Mouse (Mus musculus) embryonic facial prominence, embryonic 13.5 days (tissue): ENCODE measurements around the gene Mgst2. TPM values are rescaled to one million over a fixed set of nuclear protein-coding genes. Genes with fewer than 3 reads are reported as not detected.
A peak's percentile ranks its signal among the peaks of the same experiment; 100 is the strongest.

Experiments used
- ATAC-seq: fragments of 200-750 bp; cut with Nextera tagmentation; 2 replicates; pipeline ENCODE4 v1.8.0; 2017; ENCODE audit warnings: low read depth; ENCODE audit not compliant: insufficient number of reproducible peaks, insufficient read depth, low FRiP score, low TSS enrichment
- H3K27ac ChIP-seq: fragments of 300-500 bp; sonication (generic); 2 replicates; pipeline ENCODE4 v1.5.1; 2015; ENCODE audit warnings: moderate library complexity, mild to moderate bottlenecking, inconsistent platforms
- H3K27me3 ChIP-seq: fragments of 300-500 bp; sonication (generic); 2 replicates; pipeline ENCODE4 v1.6.1; 2015; ENCODE audit warnings: mild to moderate bottlenecking, inconsistent platforms
- H3K36me3 ChIP-seq: fragments of 300-500 bp; sonication (generic); 2 replicates; pipeline ENCODE4 v1.6.1; 2015; ENCODE audit warnings: mild to moderate bottlenecking, inconsistent platforms
- H3K4me1 ChIP-seq: fragments of 300-500 bp; sonication (generic); 2 replicates; pipeline ENCODE4 v1.6.1; 2015; ENCODE audit warnings: inconsistent platforms
- H3K4me2 ChIP-seq: fragments of 300-500 bp; sonication (generic); 2 replicates; pipeline ENCODE4 v1.6.1; 2015; ENCODE audit warnings: moderate library complexity, mild to moderate bottlenecking, inconsistent platforms
- H3K4me3 ChIP-seq: fragments of 300-500 bp; sonication (generic); 2 replicates; pipeline ENCODE4 v1.5.1; 2015; ENCODE audit warnings: mild to moderate bottlenecking, inconsistent platforms
- H3K9ac ChIP-seq: fragments of 300-500 bp; sonication (generic); 2 replicates; pipeline ENCODE4 v1.6.1; 2015; ENCODE audit warnings: mild to moderate bottlenecking, inconsistent platforms
- H3K9me3 ChIP-seq: fragments of 300-500 bp; sonication (generic); 2 replicates; pipeline ENCODE4 v1.6.1; 2016; ENCODE audit warnings: inconsistent platforms
- WGBS: fragments of 180-500 bp; shearing (Covaris S2); methylation state at CpG from one replicate; pipeline ENCODE4 v1.1.7; 2015; ENCODE audit warnings: mixed read lengths; 5-methylcytosine and 5-hydroxymethylcytosine counted together
- polyA plus RNA-seq: library from polyadenylated mRNA; unstranded; fragments of >200 nt; fragmentation: Nextera tagmentation; extraction: Ambion mirVana; gene quantifications from 2 replicates; pipeline ENCODE4 v1.2.1, GENCODE M21; 2015

The Mgst2 gene
- polyA plus RNA-seq, 1 experiment from 2014 or later: 1.3 TPM

DNA sequence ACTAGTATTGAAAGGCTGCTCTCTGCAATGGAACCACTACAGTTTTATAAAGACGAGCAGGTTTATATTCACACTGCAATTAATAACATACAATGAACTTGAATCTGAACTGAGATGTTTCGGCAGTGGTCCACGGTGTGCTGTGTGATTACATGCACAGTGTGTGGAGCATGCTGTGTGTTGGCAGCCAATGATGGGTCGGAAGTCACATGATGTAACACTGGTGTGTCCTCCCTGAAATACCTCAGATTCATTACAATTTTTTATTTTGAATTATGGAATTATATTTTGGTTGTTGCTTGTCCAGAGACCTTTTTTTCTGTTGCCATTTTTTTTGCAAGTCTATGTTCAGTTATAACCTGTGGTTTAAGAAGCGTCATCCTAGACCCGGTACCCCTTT, 22.8 kb upstream of the Mgst2 start:
- Histone ChIP-seq H3K4me1 (peaks cover 4% of the 10 kb centered on the region; the same call in 1 of the 2 replicates), H3K9ac (no peak overlapping the region), H3K4me2 (no peak overlapping the region), H3K4me3 (no peak overlapping the region), H3K27me3 (no peaks in the 10 kb centered on the region), H3K27ac (no peak overlapping the region), H3K36me3 (no peaks in the 10 kb centered on the region), H3K9me3 (no peaks in the 10 kb centered on the region; the same call in 1 of the 2 replicates)
- WGBS: 89% methylated on average over 6 of the region's 6 CpGs
- no peak for ATAC-seq

DNA sequence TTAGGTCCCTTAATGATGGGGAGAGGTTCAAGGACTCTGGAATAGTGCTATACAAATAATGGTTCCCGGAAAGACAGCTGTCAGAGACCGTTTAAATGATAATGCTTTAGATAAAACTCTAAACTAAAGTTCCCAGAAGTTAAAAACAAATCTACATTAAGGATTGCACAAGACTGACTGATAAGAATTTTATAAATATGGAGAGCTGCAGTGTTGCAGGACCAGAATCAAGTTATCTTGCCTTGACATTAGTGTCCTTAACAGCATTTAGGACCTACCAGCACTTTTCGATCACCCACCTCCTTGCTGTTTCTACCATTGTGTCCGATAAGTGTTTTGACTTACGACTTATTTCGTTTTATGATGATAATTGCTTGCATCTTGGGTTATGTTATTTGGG, 21.9 kb upstream of the Mgst2 start:
- Histone ChIP-seq H3K9me3 (no peaks in the 10 kb centered on the region), H3K4me2 (no peak overlapping the region), H3K4me1 (peaks cover 4% of the 10 kb centered on the region; the same call in 1 of the 2 replicates), H3K36me3 (no peaks in the 10 kb centered on the region), H3K4me3 (no peak overlapping the region), H3K27ac (no peak overlapping the region), H3K9ac (no peak overlapping the region), H3K27me3 (no peaks in the 10 kb centered on the region)
- ATAC-seq: no peak
- 90% methylated on average over 6 of the region's 6 CpGs for WGBS

DNA sequence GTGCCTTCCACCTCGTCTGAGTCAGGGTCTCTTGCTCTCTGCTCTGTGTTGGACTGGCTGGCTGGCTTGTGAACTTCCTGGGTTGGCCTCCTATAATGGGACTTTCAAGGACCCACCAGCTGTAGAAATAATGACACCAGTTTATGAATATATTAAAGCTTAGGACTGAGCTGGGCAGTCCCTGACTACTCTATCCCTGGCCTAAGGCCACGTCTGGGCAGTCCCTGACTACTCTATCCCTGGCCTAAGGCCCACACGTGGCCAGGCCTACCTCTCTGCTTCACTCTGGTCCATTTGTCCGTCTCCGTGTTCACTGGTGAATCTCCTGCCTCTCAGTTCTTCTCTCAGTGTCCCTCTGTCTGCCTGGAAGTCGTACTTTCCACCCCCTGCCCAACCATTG, 14.7 kb upstream of the Mgst2 start:
- Histone ChIP-seq H3K9me3 (peaks cover 6% of the 10 kb centered on the region; the same call in 1 of the 2 replicates), H3K27ac (no peak overlapping the region), H3K27me3 (no peaks in the 10 kb centered on the region), H3K36me3 (no peaks in the 10 kb centered on the region), H3K4me3 (no peak overlapping the region), H3K4me1 (peaks cover 5% of the 10 kb centered on the region), H3K4me2 (no peak overlapping the region), H3K9ac (no peak overlapping the region)
- no peak for ATAC-seq
- 87% methylated on average over 6 of the region's 6 CpGs for WGBS

DNA sequence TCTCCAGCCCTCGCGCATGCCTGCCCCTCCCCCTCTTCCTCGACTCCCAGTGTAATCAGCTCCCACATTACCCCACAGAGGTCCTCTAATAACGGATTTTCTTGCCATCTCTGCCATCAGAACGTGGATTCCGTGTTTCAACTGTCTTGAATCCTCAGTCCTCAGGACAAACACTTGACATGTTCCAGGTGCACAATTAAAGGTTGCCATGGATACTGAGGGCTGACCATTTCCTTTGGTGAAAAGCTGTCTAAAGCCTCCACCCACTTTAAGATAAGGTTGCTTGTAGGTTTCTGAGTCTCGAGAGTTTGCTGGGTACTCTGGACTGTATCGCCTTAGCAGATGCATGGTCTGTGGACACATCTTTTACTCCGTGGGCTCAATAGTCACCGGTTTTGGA, 13.9 kb upstream of the Mgst2 start:
- H3K27me3 ChIP-seq: no peaks in the 10 kb centered on the region
- H3K4me2 ChIP-seq: no peak overlapping the region
- no peak overlapping the region for H3K9ac ChIP-seq
- peaks cover 6% of the 10 kb centered on the region; the same call in 1 of the 2 replicates for H3K9me3 ChIP-seq
- peaks cover 5% of the 10 kb centered on the region for H3K4me1 ChIP-seq
- H3K4me3 ChIP-seq: no peak overlapping the region
- 72% methylated on average over 10 of the region's 10 CpGs for WGBS
- ATAC-seq: no peak
- no peak overlapping the region for H3K27ac ChIP-seq
- no peaks in the 10 kb centered on the region for H3K36me3 ChIP-seq

DNA sequence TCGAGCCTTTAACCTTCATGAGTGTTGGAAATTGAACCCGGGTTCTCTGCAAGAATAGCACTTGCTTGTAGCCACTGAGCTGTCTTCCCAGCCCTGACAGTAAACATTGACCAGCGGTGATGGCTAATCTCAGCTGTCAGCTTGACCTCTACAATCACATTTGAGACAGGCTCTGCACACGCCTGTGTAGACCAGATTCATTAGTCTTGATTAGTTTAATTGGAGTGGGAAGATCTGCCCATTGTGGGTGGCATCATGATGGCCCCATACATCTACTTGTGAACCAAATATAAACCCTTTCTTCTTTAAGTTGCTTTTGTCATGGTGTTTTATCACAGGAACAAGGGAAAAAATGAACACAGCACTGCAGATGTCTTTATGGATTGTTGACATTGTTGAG, 12.8 kb upstream of the Mgst2 start:
- peaks cover 13% of the 10 kb centered on the region for H3K4me1 ChIP-seq
- no peak for ATAC-seq
- H3K27ac ChIP-seq: no peak overlapping the region
- H3K4me2 ChIP-seq: no peak overlapping the region
- 85% methylated on average over 4 of the region's 4 CpGs for WGBS
- no peaks in the 10 kb centered on the region for H3K27me3 ChIP-seq
- peaks cover 6% of the 10 kb centered on the region; the same call in 1 of the 2 replicates for H3K9me3 ChIP-seq
- H3K4me3 ChIP-seq: no peak overlapping the region
- H3K36me3 ChIP-seq: no peaks in the 10 kb centered on the region
- H3K9ac ChIP-seq: no peak overlapping the region

DNA sequence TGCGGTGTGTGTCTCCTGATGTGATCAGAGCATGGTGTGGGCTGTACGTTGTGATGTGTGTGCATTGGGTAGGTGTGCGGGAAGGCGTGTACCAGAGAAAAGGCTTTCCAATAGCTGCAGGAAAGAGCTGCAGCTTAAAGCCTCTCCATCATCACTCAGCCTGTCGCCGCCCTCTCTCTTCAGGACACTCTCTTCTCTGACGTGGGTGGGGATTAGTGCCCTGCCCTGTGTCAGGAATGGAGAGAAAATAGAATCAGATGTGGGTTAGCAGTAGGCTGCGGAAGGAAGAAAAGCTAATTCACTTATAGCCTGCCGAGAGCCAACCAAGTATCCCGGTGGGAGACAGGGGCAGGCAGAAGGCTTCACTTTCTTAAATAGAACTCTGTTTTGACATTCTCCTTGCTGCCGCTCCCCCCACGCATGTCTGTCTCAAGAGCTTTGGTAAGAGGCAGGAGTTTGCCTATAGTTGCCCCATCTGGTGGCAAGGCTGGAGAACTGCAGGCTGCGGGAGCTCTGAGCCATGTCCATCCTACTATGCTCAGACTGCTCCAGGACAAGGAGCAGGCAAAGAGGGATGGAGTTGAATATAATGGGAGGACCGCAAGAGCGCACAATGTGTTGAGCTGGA, 12.0 kb upstream of the Mgst2 start:
- no peaks in the 10 kb centered on the region for H3K36me3 ChIP-seq
- H3K27me3 ChIP-seq: no peaks in the 10 kb centered on the region
- peak overlapping the region; percentile 54 for H3K4me2 ChIP-seq
- no peak overlapping the region for H3K27ac ChIP-seq
- 32% methylated on average over 15 of the region's 15 CpGs for WGBS
- ATAC-seq: 0 out of 2 replicates have a peak, but pooled peaks have one; percentile 38
- peaks cover 21% of the 10 kb centered on the region for H3K4me1 ChIP-seq
- no peak overlapping the region for H3K9ac ChIP-seq
- H3K9me3 ChIP-seq: peaks cover 6% of the 10 kb centered on the region; the same call in 1 of the 2 replicates
- H3K4me3 ChIP-seq: no peak overlapping the region

DNA sequence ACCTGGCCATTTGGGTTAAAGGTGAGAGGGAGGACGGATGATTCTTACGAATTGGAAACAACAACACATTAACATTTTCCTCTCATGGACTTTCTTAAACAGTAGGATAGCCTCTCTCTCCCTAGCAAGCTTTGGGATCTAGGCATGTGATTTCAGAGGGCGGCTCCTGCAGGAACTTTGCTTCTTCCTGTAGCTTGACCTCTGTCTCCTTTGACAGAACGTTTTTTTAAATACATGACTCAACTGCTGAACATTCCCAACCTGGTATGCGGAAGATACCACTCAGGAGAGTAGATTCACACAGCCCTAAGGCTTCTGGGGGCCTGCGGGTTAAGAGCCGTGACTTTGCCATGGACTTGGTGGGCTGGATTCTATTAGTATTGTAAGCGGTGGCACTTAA, 10.7 kb upstream of the Mgst2 start:
- no peak overlapping the region for H3K4me2 ChIP-seq
- WGBS: 61% methylated on average over 8 of the region's 8 CpGs
- H3K36me3 ChIP-seq: no peaks in the 10 kb centered on the region
- no peak for ATAC-seq
- H3K4me1 ChIP-seq: peaks cover 21% of the 10 kb centered on the region
- H3K4me3 ChIP-seq: no peak overlapping the region
- no peaks in the 10 kb centered on the region for H3K27me3 ChIP-seq
- no peak overlapping the region for H3K27ac ChIP-seq
- 0 out of 2 replicates have a peak overlapping the region, but pooled peaks have one; percentile 1 for H3K9ac ChIP-seq
- H3K9me3 ChIP-seq: peaks cover 5% of the 10 kb centered on the region; the same call in 1 of the 2 replicates

DNA sequence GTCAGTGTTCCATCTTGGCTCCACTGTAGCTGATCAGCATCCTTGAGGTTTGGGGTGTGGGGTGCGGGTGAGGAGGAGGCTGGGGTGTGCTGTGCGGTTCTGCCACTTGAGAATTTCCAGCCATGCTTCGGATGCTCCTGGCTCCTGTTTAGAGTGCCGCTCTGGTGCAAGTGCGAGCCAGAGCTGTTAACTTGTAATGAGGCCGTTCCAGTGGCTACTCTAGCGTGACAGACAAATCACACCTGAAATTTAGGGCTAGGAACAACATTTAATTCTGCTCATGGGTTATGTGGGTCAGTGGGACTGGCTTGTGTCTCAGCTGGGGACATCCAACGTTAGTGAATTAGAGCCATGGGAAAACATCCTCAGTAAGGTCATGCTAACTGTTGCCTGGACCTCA, 10.2 kb upstream of the Mgst2 start:
- WGBS: 70% methylated on average over 8 of the region's 8 CpGs
- Histone ChIP-seq H3K4me2 (no peak overlapping the region), H3K4me3 (no peak overlapping the region), H3K27me3 (no peaks in the 10 kb centered on the region), H3K27ac (no peak overlapping the region), H3K9ac (0 out of 2 replicates have a peak overlapping the region, but pooled peaks have one; percentile 1), H3K9me3 (no peaks in the 10 kb centered on the region), H3K36me3 (no peaks in the 10 kb centered on the region), H3K4me1 (peaks cover 21% of the 10 kb centered on the region)
- no peak for ATAC-seq

DNA sequence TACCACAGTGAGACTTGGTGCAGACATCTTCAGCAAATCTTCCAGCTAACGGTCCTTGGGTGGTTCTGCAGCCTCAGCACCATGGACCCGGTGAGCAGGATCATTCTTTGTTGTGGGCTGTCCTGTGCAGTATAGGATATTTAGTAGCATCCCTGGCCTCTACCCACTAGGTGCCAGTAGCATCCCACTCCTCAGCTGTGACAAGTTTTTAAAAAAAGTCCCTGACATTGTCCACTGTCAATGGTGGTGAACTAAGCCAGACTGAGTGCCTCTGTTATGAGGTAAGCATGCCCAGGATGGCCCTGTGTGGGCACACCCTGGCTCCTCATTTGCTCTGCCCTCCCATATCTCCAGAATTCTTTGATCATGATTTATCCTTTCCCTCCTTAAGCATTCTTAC, 9.0 kb upstream of the Mgst2 start:
- no peaks in the 10 kb centered on the region for H3K27me3 ChIP-seq
- H3K4me3 ChIP-seq: no peak overlapping the region
- WGBS: 80% methylated on average over 2 of the region's 2 CpGs
- H3K9me3 ChIP-seq: no peaks in the 10 kb centered on the region
- no peaks in the 10 kb centered on the region for H3K36me3 ChIP-seq
- H3K9ac ChIP-seq: no peak overlapping the region
- H3K27ac ChIP-seq: no peak overlapping the region
- H3K4me2 ChIP-seq: no peak overlapping the region
- peaks cover 21% of the 10 kb centered on the region for H3K4me1 ChIP-seq
- no peak for ATAC-seq

DNA sequence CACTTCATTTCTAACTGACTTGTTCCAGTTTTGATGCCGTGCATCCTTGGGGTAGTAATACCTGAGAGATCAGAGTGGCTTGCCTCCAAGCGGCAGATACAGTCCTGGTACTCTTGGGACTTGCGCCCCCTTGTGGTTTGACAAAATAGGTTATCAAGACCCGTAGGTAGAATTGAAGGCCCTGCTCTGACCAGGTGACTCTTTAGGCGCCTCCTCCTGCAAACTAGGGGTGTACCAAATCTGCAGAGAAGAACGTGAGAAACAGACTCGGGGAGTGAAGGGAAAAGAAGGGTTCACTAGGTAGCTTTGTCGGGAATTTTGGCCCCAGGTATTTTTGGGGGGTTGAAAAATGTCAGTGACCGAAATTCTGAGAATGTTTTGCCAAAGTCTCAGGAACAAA, 7.9 kb upstream of the Mgst2 start:
- Histone ChIP-seq H3K4me1 (peaks cover 21% of the 10 kb centered on the region), H3K27me3 (no peaks in the 10 kb centered on the region), H3K4me3 (peak overlapping the region; percentile 23), H3K36me3 (no peaks in the 10 kb centered on the region), H3K9ac (0 out of 2 replicates have a peak overlapping the region, but pooled peaks have one; percentile 33), H3K9me3 (no peaks in the 10 kb centered on the region), H3K4me2 (peak overlapping the region; percentile 55), H3K27ac (peak overlapping the region; percentile 69)
- 3% methylated on average over 9 of the region's 9 CpGs for WGBS
- peak; percentile 57; the same call in 1 of the 2 replicates for ATAC-seq

DNA sequence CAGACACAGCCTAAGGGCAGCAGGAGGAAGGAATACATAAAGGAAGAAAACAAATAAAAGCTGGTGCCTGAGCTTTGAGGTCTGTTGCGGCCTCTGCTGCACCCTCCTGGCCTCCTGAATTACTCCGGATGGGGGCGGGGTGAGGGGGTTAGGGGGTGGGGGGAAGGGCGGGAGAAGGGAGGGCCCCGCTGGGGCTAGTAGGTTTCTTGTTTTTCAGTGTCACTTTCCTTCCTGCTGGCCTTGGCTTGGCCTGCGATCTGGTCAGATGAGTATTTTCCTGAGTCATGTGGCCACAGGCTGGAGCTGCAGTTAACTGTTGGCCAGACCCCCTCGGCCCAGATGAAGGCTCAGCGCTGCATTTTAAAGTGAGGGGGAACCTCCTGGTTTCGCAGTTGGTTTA, 7.5 kb upstream of the Mgst2 start:
- 3% methylated on average over 9 of the region's 9 CpGs for WGBS
- no peak; the same call in 1 of the 2 replicates for ATAC-seq
- Histone ChIP-seq H3K27ac (peak overlapping the region; percentile 69), H3K4me2 (peak overlapping the region; percentile 55), H3K36me3 (no peaks in the 10 kb centered on the region), H3K4me3 (peak overlapping the region; percentile 23), H3K9ac (peak overlapping the region; percentile 57; the same call in 1 of the 2 replicates), H3K9me3 (no peaks in the 10 kb centered on the region), H3K27me3 (no peaks in the 10 kb centered on the region), H3K4me1 (peaks cover 21% of the 10 kb centered on the region)

DNA sequence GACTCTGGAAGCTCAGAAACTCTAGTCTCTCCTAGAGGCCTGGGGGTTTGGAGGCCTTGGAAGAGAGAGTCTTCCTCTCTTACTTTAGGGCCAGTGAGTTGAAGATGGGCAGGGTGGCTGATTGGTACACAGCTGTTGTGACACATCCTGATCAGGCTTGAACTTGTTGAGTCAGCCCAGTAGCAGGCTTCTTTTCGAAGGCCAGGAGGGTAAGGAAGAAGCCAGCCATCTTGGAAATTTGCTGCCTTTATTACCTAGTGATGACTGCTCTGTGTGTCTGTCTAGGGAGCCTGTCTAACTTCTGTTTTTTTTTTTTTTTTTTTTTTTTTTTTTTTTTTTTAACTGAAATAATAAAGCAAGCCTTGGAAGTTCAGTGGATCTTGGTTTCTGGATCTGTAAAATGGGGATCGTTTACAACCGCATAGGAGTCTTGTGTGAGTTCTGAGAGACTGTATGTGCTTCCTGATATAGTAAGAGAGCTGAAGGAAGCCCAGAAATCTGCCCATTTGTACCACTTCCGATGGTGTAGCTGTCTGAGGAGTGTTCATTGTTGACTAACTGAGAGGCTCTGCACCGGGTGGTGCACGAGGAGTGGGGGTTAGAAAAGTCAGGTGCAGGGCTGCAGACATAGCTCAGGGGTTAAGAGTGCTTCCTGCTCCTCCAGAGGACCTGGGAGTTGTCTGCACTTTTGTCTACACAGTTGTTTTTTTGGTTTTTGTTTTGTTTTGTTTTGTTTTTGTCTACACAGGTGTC, 5.7 kb upstream of the Mgst2 start:
- peaks cover 15% of the 10 kb centered on the region for H3K4me1 ChIP-seq
- no peak overlapping the region for H3K4me2 ChIP-seq
- no peak overlapping the region for H3K27ac ChIP-seq
- no peaks in the 10 kb centered on the region for H3K36me3 ChIP-seq
- ATAC-seq: no peak
- H3K9ac ChIP-seq: no peak overlapping the region
- H3K27me3 ChIP-seq: no peaks in the 10 kb centered on the region
- 75% methylated on average over 6 of the region's 6 CpGs for WGBS
- no peaks in the 10 kb centered on the region for H3K9me3 ChIP-seq
- no peak overlapping the region for H3K4me3 ChIP-seq
